Mouse (Mus musculus): ENCODE data around the gene Qsox1.

Gene Qsox1

DNA sequence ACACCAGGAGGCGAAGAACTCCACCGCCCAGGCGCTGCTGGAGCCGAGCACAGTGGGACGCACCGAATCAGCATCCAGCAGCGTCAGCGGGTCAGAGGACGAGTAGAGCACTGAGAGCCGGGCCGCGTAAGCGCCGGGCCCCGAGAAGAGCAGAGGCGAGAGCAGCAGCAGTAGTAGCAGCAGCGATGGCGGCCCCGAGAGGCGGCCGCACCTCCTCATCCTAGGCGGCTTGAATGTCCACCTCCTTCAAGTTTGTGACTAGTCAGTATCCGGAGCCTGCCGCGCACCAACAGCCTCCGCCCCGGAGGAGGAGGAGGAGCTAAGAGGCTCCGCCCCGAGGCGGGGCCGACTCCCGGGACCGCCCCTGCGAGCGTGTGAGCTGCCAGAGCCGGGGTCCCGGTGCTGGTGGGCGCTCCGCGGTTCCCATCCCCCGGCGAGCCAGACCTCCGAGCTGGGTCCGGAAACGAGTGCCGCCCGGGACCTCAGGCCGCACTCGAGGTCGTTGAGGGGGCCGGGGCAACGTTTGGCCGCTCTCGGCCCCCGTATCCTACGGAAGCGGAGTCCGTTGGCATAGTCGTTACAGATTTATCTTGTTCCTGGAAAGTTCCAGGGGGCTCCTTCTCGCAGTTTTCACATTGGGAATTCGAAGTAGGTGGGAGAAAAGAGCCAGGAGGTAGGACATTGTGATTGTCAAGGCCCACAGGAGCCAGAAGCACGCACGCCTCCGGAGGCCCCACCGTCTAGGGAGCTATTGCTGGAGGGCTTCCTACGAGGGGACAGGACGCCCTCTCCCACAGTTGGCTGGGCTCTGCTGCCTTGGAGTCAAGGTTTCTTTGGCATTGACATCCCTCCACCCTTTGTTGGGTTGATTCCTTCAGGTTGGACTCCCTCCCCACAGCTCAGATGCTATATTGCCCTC lies at the start of gene Qsox1:
TSS of gene Qsox1 (minus strand) at position 309 of the 919 bp plus-strand sequence.
- DNase-seq, result peak; percentile 86

DNA sequence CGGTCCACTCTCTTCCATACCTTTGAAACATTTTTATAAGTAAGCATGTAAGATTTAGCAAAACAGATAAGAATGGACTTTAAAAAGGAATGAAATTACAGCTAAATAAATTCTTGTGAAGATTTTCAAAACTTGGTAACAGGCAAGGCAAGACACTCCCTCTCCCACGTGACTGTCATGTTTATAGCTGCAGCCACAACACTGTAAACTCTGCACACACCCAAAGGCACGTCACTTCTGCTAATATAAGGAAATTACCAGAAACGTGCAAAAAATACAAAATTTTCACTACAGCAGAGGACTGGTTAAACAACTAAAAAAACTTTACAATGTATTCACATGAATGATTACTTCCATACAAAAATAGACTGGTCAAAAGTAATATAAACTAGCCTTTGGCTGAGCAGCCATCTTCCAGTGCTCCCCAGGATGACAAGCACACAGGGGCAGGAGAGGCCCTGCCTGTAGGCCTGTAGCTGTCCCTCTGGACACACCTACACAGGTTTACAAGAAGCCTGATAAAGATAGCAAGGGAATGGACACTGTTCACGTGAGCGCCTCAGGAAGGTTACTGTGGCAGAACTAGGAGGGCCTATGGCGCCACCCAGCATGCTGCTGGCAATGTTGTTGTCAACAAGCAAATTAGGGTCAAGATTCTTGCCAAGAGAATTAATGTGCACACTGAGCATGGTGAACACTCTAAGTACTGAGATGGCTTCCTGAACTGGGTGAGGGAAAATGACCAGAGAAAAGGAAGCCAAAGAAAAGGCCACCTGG lies 42.4 kb upstream of the Qsox1 start:
- no peak for DNase-seq

- no peak for DNase-seq
Observed at GRCm38 (mm10) chr1:155853009-155853408, 40.3 kb upstream of the Qsox1 start.

DNA sequence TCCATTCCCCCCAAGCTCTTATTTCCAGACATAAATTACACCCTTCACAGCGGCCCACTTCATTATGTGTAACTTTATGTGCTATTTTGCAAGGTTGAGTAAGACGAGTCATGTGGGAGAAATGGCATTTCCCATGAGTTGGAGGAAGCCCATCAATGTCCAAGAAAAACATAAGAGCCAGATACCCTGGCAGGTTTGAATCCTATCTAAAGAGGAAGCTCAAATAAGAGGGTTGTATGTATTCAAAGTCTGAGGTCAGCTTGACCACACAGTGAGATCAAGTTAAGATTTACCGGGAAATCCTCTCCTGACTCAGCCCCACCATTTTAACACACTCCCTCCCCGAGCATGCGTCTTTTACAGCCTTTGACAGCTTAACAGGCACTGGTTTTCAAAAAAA lies 31.5 kb upstream of the Qsox1 start:
- DNase-seq, result no peak

- DNase-seq, result no peak
Observed at GRCm38 (mm10) chr1:155843538-155843937, 30.8 kb upstream of the Qsox1 start.

DNA sequence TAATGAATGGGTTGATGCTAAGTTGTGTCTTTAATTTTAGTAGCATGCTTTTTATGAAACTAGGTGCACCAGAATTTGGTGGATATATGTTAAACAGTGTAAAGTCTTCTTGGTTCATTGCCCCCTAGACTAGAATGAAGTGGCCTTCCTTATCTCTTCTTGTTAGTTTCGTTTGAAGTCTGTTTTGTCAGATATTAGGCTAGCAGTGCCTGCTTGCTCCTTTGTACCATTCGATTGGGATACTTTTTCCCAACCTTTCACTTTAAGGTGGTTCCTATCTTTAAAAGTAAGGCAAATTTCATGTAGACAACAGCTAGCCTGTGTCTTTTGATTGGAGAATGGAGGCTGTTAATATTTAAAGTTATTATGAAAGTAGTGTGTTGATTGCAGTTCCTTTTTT lies 23.0 kb upstream of the Qsox1 start:
- DNase-seq, result no peak

GRCm38 (mm10) chr1:155833610-155834009 lies 20.9 kb upstream of the Qsox1 start:
- DNase-seq, result no peak

DNA sequence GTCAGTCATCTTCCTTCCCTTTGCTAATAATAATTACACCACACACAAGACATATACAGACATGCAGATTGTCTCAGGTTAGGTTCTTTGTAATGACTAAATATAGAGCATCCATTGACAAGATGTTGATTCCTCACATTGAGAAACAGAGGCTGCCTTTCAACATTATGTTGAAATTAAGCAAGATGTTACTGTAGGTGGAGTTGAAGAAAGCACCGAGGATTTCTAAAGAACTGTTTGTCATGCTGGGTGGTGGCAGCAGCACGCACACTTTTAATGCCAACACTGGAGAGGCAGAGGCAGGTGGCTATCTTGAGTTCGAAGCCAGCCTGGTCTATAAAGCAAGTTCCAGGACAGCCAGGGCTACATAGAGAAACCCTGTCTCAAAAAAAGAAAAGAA lies 19.3 kb upstream of the Qsox1 start:
- DNase-seq, result no peak

DNA sequence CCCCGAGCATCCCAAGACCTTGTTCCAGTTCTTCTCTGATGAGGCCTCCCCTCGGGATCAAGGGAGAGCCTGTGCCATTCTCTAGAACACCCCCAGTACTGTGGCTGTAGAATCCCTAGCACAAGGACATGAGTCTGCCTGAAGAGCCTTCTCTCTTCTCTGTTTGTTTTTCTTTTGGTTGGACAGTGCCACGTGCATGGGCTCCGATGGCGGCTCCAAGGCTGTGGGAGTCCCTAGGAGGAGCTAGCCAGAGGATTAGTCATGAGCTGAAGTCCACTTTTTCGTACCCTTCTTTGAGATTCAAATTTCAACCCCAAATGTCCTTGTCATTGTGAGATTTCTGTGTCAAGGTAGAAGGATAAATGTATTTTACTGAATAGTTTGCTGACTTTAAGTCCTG lies 18.2 kb upstream of the Qsox1 start:
- no peak for DNase-seq

GRCm38 (mm10) chr1:155827703-155828295 lies 15.1 kb upstream of the Qsox1 start:
- DNase-seq, result no peak

DNA sequence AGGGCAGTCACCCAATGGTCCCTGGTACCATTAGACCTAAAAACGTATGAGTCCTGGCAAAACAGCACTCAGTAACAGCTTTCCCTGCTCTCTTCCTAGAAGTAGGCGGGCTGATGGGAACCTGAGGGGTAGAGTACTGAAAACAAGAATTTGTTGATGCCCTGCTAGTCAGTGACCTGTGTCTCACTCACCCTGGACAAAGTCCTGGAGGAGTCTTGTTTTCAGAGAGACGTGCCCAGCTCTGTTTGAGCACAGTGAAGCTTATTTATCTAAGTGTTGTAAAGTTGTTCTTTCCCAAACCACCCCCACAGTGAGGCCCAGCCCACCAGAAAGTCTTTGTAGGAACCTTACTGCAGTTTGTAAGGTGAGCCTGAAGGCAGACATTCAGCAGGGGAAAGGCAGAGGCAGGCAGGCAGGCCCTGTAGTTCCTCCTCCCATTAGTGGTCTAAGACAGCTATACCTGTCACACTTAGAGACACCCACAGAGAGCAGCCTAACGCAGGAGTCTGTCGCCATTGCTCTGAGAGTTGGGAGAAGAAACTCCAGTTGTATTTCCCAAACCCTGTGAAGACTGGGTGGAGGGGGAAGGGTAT lies 14.2 kb upstream of the Qsox1 start:
- DNase-seq, result no peak

- no peak for DNase-seq
Observed at GRCm38 (mm10) chr1:155825940-155826716, 13.4 kb upstream of the Qsox1 start.

GRCm38 (mm10) chr1:155820646-155821045 lies 8.0 kb upstream of the Qsox1 start:
- DNase-seq, result no peak

- DNase-seq, result no peak
Observed at GRCm38 (mm10) chr1:155816167-155816566, 3.5 kb upstream of the Qsox1 start.

DNA sequence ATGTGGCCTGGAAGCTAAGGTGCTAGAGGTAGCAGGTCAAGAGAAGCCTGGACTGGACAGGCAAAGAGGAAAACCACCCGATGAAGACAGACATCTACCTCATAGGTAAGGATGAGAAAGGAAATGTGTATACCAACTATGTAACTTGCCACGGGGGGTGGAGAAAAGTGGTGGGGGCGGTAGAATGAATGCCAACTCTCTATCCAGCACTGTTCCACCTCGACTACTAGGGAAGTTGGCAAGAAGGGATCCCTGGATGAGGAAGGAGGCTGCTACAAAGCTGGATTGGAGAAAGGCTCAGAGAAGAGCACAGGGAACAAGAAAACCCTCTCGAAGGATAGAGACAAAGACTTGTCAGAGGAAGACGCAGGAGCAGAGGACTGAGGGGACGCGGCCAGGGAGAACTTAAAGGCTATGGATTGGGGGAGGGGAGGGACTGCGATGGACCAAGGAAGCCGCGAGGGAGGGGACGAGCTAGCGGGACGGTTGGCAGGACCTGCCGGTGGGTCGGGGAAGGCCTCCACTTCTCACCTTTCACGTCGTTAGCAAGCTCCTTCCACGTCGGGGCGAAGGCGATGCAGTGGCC lies 601 bp downstream of the Qsox1 start:
- no peak for DNase-seq

DNA sequence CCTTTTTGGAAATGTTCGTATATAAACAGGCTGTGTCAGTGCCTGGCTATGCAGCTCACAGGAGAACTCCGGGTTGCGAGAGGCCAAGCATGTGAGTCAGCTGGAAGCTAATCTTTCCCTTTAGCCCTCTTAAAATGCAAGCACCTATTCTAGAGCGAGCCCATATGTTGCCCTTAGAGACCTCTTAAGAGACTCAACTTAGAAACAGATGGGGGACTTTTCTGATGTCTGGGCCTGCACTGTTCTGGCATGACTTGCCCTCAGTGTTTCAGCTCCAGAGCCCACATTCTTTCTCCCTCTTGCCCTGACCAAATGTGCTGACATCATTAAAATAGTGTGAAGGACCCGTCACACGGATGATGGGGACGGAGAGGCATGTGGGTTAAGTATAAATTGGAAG lies 2.1 kb downstream of the Qsox1 start:
- no peak for DNase-seq

GRCm38 (mm10) chr1:155809706-155810442 lies 2.8 kb downstream of the Qsox1 start:
- DNase-seq, result no peak

DNA sequence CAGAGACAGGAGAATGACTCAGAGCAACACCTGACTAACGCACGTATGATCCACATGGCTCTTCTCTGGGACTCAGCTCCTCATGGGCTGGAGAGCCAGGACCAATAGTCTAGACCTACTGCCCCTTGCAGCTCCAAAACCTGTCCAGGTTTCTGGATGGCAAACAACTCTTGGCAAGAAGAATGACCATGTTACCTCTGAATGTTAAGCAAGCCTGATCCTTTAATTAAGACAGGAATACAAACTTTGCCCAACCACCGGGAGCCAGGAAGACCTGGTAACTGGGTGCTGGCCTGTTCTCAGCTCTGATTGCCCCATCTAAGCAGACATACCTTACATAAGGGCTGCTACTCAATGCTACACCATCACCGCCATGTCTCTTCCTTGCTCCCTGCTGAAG lies 4.4 kb downstream of the Qsox1 start:
- DNase-seq, result no peak

GRCm38 (mm10) chr1:155805607-155806006 lies 7.1 kb downstream of the Qsox1 start:
- DNase-seq, result no peak

GRCm38 (mm10) chr1:155801014-155801991 lies 11.4 kb downstream of the Qsox1 start:
- DNase-seq, result no peak
